Mouse (Mus musculus): ENCODE data around the gene Mdm2.

DNA sequence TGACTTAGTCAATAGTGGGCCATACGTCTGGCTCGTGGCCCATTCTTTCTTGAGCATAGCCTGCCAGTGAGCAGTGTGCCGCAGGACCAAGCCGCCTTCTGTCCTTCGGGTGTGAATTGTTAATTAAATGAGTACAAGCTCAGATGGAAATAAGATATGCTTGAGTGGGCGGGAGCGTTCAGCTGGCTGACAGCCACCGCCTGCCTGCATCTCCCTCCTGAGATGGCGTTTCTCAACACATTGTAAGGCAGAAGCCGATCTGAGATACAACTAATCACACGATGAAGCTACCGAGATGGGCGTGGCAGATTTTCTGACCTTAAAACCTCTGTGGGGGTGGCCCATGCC, 63.4 kb downstream of the Mdm2 start:
- TF ChIP-seq CTCF (IDR thresholded peaks at IDR 0.05; ENCODE audit: insufficient read depth, low read depth, low read length): no peak
- TF ChIP-seq POLR2A (IDR thresholded peaks at IDR 0.05; ENCODE audit: insufficient read depth, low read depth, low read length): no peak

Measured in olfactory bulb, adult 2 months (tissue).